Comparison of ENCODE assay signal across 19 mouse cellular contexts in genomic region chr7:117635584-117635983, GRCm38 (mm10).
DNase-seq lines count a peak whose midpoint lies in the region; ATAC-seq lines count a peak whose summit lies in the region.
"Had no signal": no experiment of that assay in that cellular context is flagged by ENCODE, and none has a peak within 500 bp of the region (broad histone marks: within the 10 kb centered on the region; RNA-seq: fewer than 3 reads in every experiment).

No protein-coding gene starts in this region.

- no peak for DNase-seq in hindbrain, embryonic 10.5 days (ENCODE audit: low spot score)
- DNase-seq in thymus, postnatal 0 days (ENCODE audit: low spot score) = peak; percentile 26
- DNase-seq in thymus, adult 18-20 months = no peak
- DNase-seq in left cerebral cortex, postnatal 10 days (ENCODE audit: extremely low spot score in 1 of 2, low spot score in 2 of 2) = no peak
- DNase-seq in c-Kit-positive CD71-positive TER-119-positive erythroid progenitor cells, embryonic 14.5 days (ENCODE audit: low spot score) = no peak
- DNase-seq: cerebellum, adult 8-10 months; gastrocnemius, postnatal 10 days; heart, adult 2 months; heart, postnatal 4 days; right cerebral cortex, postnatal 25 days had no signal

- peak overlapping the region; percentile 36; the same call in 1 of the 2 replicates for H3K27ac ChIP-seq in hindbrain, embryonic 13.5 days
- H3K27ac ChIP-seq in hindbrain, embryonic 10.5 days = no peak overlapping the region
- H3K27ac ChIP-seq: heart, adult 2 months; heart, embryonic 15.5 days; limb, embryonic 13.5 days; liver, embryonic 14.5 days; macrophage; neural tube, embryonic 12.5 days; stomach, embryonic 15.5 days had no signal

- no peak for ATAC-seq in hindbrain, embryonic 13.5 days (ENCODE audit: low FRiP score)
- ATAC-seq in megakaryocyte, adult 5-6 weeks (ENCODE audit: poor library complexity, severe bottlenecking) = 0 out of 2 replicates have a peak, but pooled peaks have one; percentile 17
- ATAC-seq: intestine, embryonic 16.5 days had no signal

- H3K4me2 ChIP-seq in hindbrain, embryonic 13.5 days = no peak overlapping the region
- H3K4me2 ChIP-seq: heart, embryonic 15.5 days; limb, embryonic 13.5 days; neural tube, embryonic 12.5 days; stomach, embryonic 15.5 days had no signal

- intact Hi-C loops in left cerebral cortex, postnatal 10 days (cut with DNase I) = no loop called here

- 70% methylated on average over 4 of the region's 4 CpGs for WGBS in hindbrain, embryonic 13.5 days
- WGBS in hindbrain, embryonic 10.5 days = 83% methylated on average over 4 of the region's 4 CpGs

- no peaks in the 10 kb centered on the region for H3K9me3 ChIP-seq in hindbrain, embryonic 13.5 days
- no peaks in the 10 kb centered on the region for H3K9me3 ChIP-seq in hindbrain, embryonic 10.5 days
- H3K9me3 ChIP-seq: heart, embryonic 15.5 days; limb, embryonic 13.5 days; neural tube, embryonic 12.5 days; stomach, embryonic 15.5 days had no signal

- peaks cover 16% of the 10 kb centered on the region for H3K36me3 ChIP-seq in hindbrain, embryonic 13.5 days
- H3K36me3 ChIP-seq in hindbrain, embryonic 10.5 days = peaks cover 10% of the 10 kb centered on the region; the same call in 1 of the 2 replicates
- H3K36me3 ChIP-seq: heart, embryonic 15.5 days; neural tube, embryonic 12.5 days; stomach, embryonic 15.5 days had no signal

- H3K9ac ChIP-seq in hindbrain, embryonic 13.5 days = no peak overlapping the region
- H3K9ac ChIP-seq: heart, embryonic 15.5 days; limb, embryonic 13.5 days; liver, embryonic 14.5 days; neural tube, embryonic 12.5 days; stomach, embryonic 15.5 days had no signal

- H3K4me1 ChIP-seq in hindbrain, embryonic 13.5 days (replicated peaks) = peaks cover 13% of the 10 kb centered on the region; the same call in 1 of the 2 replicates
- H3K4me1 ChIP-seq in hindbrain, embryonic 10.5 days (replicated peaks) = 0 out of 2 replicates have a peak, but pooled peaks cover 12% of the 10 kb centered on the region
- H3K4me1 ChIP-seq: heart, embryonic 15.5 days; limb, embryonic 13.5 days; neural tube, embryonic 12.5 days; stomach, embryonic 15.5 days had no signal

- H3K4me3 ChIP-seq in hindbrain, embryonic 13.5 days = no peak overlapping the region
- no peak overlapping the region for H3K4me3 ChIP-seq in hindbrain, embryonic 10.5 days
- H3K4me3 ChIP-seq: heart, adult 2 months; heart, embryonic 15.5 days; limb, embryonic 13.5 days; neural tube, embryonic 12.5 days; stomach, embryonic 15.5 days had no signal

- H3K27me3 ChIP-seq in hindbrain, embryonic 13.5 days = no peaks in the 10 kb centered on the region
- no peaks in the 10 kb centered on the region for H3K27me3 ChIP-seq in hindbrain, embryonic 10.5 days (ENCODE audit: insufficient read depth, poor library complexity, severe bottlenecking)
- H3K27me3 ChIP-seq: heart, embryonic 15.5 days; limb, embryonic 13.5 days; neural tube, embryonic 12.5 days; stomach, embryonic 15.5 days had no signal
